Mouse (Mus musculus) adrenal gland, postnatal 14 days (tissue): ENCODE results near the gene Eral1. TPM values are rescaled to one million over a fixed set of nuclear protein-coding genes. Genes with fewer than 3 reads are reported as not detected.
A peak's percentile ranks its signal among the peaks of the same experiment; 100 is the strongest.
"Not testable (repeated sequence)": the region's sequence is repeated elsewhere in the genome, so short reads cannot be mapped to it uniquely, and the experiment has no call there.

Source experiments
- DNase-seq: peaks from one replicate; pipeline ENCODE4 v3.0.0; 2021; ENCODE audit warnings: mixed read lengths
- total RNA-seq: library from RNA; stranded (reverse); gene quantifications from 2 replicates; pipeline ENCODE4 v1.2.3, GENCODE M21; 2021

Gene Eral1
- total RNA-seq, 1 experiment from 2014 or later, result 28.8 TPM

GRCm38 (mm10) chr11:78087756-78088281 lies 7.6 kb upstream of the Eral1 start:
- DNase-seq, result no peak

- no peak for DNase-seq
Measured at GRCm38 (mm10) chr11:78086925-78087479, 6.8 kb upstream of the Eral1 start.

GRCm38 (mm10) chr11:78083595-78083994 lies 3.4 kb upstream of the Eral1 start:
- no peak for DNase-seq

GRCm38 (mm10) chr11:78074666-78075065 lies 5.5 kb downstream of the Eral1 start:
- DNase-seq, result no peak

- DNase-seq, result no peak
Measured at GRCm38 (mm10) chr11:78074277-78074652, 5.9 kb downstream of the Eral1 start.

- no peak for DNase-seq
Measured at GRCm38 (mm10) chr11:78073577-78074276, 6.5 kb downstream of the Eral1 start.

- no peak for DNase-seq
Measured at GRCm38 (mm10) chr11:78072425-78073130, 7.6 kb downstream of the Eral1 start.

GRCm38 (mm10) chr11:78071938-78072337 lies 8.2 kb downstream of the Eral1 start:
- no peak for DNase-seq

- no peak for DNase-seq
Measured at GRCm38 (mm10) chr11:78069646-78070045, 10.5 kb downstream of the Eral1 start.

GRCm38 (mm10) chr11:78069130-78069529 lies 11.1 kb downstream of the Eral1 start:
- no peak for DNase-seq

- no peak for DNase-seq
Measured at GRCm38 (mm10) chr11:78067566-78067965, 12.6 kb downstream of the Eral1 start.

GRCm38 (mm10) chr11:78066641-78067040 lies 13.5 kb downstream of the Eral1 start:
- no peak for DNase-seq

- no peak for DNase-seq
Measured at GRCm38 (mm10) chr11:78065906-78066305, 14.3 kb downstream of the Eral1 start.

GRCm38 (mm10) chr11:78062563-78062962 lies 17.6 kb downstream of the Eral1 start:
- no peak for DNase-seq

GRCm38 (mm10) chr11:78059833-78060757 lies 20.1 kb downstream of the Eral1 start:
- peak; percentile 93 for DNase-seq

GRCm38 (mm10) chr11:78056946-78057345 lies 23.2 kb downstream of the Eral1 start:
- DNase-seq, result no peak

- no peak for DNase-seq
Measured at GRCm38 (mm10) chr11:78053078-78053477, 27.1 kb downstream of the Eral1 start.

GRCm38 (mm10) chr11:78048637-78049036 lies 31.5 kb downstream of the Eral1 start:
- DNase-seq, result not testable (repeated sequence)

- peak; percentile 93 for DNase-seq
Measured at GRCm38 (mm10) chr11:78044758-78045251, 35.4 kb downstream of the Eral1 start.

GRCm38 (mm10) chr11:78042290-78042870 lies 37.8 kb downstream of the Eral1 start:
- DNase-seq, result not testable (repeated sequence)

- DNase-seq, result no peak
Measured at GRCm38 (mm10) chr11:78040878-78041277, 39.3 kb downstream of the Eral1 start.
